Mouse (Mus musculus) adrenal gland, postnatal 14 days (tissue): ENCODE measurements around the gene P4ha1. TPM values are rescaled to one million over a fixed set of nuclear protein-coding genes. Genes with fewer than 3 reads are reported as not detected.
"Not testable (repeated sequence)": the region's sequence is repeated elsewhere in the genome, so short reads cannot be mapped to it uniquely, and the experiment has no call there.

ENCODE experiments used
- DNase-seq: peaks from one replicate; pipeline ENCODE4 v3.0.0; 2021; ENCODE audit warnings: mixed read lengths
- total RNA-seq: library from RNA; stranded (reverse); gene quantifications from 2 replicates; pipeline ENCODE4 v1.2.3, GENCODE M21; 2021

Gene P4ha1
- total RNA-seq, 1 experiment from 2014 or later: 37.1 TPM

- DNase-seq: no peak
These were observed 46.3 kb downstream of the P4ha1 start for GRCm38 (mm10) chr10:59369426-59369825.

GRCm38 (mm10) chr10:59377906-59378305 is 54.8 kb downstream of the P4ha1 start:
- no peak for DNase-seq

- no peak for DNase-seq
These were observed 55.6 kb downstream of the P4ha1 start for GRCm38 (mm10) chr10:59378728-59379127.

- no peak for DNase-seq
These were observed 56.8 kb downstream of the P4ha1 start for GRCm38 (mm10) chr10:59379927-59380326.

- no peak for DNase-seq
These were observed 57.3 kb downstream of the P4ha1 start for GRCm38 (mm10) chr10:59380411-59380821.

GRCm38 (mm10) chr10:59381563-59381962 is 58.5 kb downstream of the P4ha1 start:
- not testable (repeated sequence) for DNase-seq

GRCm38 (mm10) chr10:59386951-59387350 is 63.9 kb downstream of the P4ha1 start:
- no peak for DNase-seq

GRCm38 (mm10) chr10:59389652-59390051 is 66.6 kb downstream of the P4ha1 start:
- DNase-seq: no peak

- no peak for DNase-seq
These were observed 68.8 kb downstream of the P4ha1 start for GRCm38 (mm10) chr10:59391907-59392306.

GRCm38 (mm10) chr10:59395461-59395860 is 72.4 kb downstream of the P4ha1 start, which contains the start of gene Gm10273:
Gene Gm10273 (plus strand): TSS chr10:59395632.
- not testable (repeated sequence) for DNase-seq

GRCm38 (mm10) chr10:59402899-59403792 is 80.0 kb downstream of the P4ha1 start, which contains the start of gene Pla2g12b:
Gene Pla2g12b (plus strand): TSS chr10:59403660.
- no peak for DNase-seq

- DNase-seq: no peak
These were observed 80.7 kb downstream of the P4ha1 start for GRCm38 (mm10) chr10:59403793-59404149.

GRCm38 (mm10) chr10:59408499-59408898 is 85.4 kb downstream of the P4ha1 start:
- DNase-seq: no peak

GRCm38 (mm10) chr10:59410264-59410663 is 87.2 kb downstream of the P4ha1 start:
- DNase-seq: no peak

- no peak for DNase-seq
These were observed 90.6 kb downstream of the P4ha1 start for GRCm38 (mm10) chr10:59413711-59414110.

- no peak for DNase-seq
These were observed 93.5 kb downstream of the P4ha1 start for GRCm38 (mm10) chr10:59416623-59417022.

GRCm38 (mm10) chr10:59419516-59419915 is 96.4 kb downstream of the P4ha1 start:
- no peak for DNase-seq

Other genes with a start within 250 kb of the P4ha1 start
- gene Sept10, start 101.4 kb upstream of the P4ha1 start, total RNA-seq: 52.2 and 54.0 TPM in 2 replicates
- 22.7 and 24.6 TPM in 2 replicates for gene Sowahc, start 101.3 kb upstream of the P4ha1 start, total RNA-seq
- 19.4 and 23.1 TPM in 2 replicates for gene Gm10273, start 72.3 kb downstream of the P4ha1 start, total RNA-seq
- 0.64 and 8.6 TPM in 2 replicates for gene Pla2g12b, start 80.4 kb downstream of the P4ha1 start, total RNA-seq
- gene Oit3, start 118.5 kb downstream of the P4ha1 start, total RNA-seq: 5.9 and 6.9 TPM in 2 replicates